Mouse (Mus musculus) kidney, adult 9 months (tissue): ENCODE data around the gene Sp3.
"Not testable (repeated sequence)": the region's sequence is repeated elsewhere in the genome, so short reads cannot be mapped to it uniquely, and the experiment has no call there.

Experiments used
- DNase-seq: peaks from one replicate; pipeline ENCODE4 v3.0.0; 2022

Gene Sp3

GRCm38 (mm10) chr2:72980337-72981074, at the start of gene Sp3:
Gene Sp3 (minus strand): TSS chr2:72980446.
- peak; percentile 98 for DNase-seq

DNA sequence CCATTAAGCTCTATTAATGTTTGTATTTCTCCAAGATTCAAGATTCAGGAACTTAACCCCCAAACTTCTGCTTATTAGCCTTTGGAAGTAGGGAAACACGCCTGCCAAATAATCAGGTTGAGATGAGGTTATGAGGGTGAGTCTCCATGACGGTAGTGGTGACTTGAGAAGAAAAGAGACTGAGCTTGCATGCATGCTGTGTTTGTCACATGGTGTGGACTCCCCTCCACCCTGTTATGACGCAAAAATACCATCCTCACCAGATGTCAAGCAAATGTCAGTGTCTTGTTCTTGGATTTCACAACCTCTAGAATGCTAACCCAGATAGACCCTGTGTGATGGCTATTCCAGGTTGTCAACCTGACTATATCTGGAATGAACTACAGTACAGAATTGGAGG, 49.6 kb upstream of the Sp3 start:
- no peak for DNase-seq

DNA sequence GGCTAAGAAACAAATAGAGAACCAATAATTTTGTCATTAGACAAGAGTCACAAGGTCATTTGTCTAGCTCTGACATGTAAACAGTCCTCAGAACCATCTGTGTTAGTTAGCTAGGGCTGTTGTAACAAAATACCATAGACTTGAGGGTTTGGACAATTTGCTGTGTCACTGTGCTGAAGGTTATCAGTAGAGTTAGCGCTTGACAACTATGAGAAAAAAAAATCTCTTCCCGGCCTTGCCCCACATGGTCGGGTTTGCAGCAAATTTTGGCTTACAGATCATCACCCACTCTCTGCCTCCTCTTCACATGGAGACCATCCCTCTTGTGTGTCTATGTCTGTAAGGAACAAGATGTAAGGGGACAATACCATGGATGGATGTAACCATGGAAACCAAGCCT, 47.8 kb upstream of the Sp3 start:
- DNase-seq = no peak

- no peak for DNase-seq
These were observed 46.9 kb upstream of the Sp3 start for GRCm38 (mm10) chr2:73027126-73027525.

- no peak for DNase-seq
These were observed 43.6 kb upstream of the Sp3 start for GRCm38 (mm10) chr2:73023803-73024202.

- DNase-seq = no peak
These were observed 40.8 kb upstream of the Sp3 start for GRCm38 (mm10) chr2:73021046-73021445.

GRCm38 (mm10) chr2:73019371-73020146, 39.3 kb upstream of the Sp3 start:
- peak; percentile 16 for DNase-seq

DNA sequence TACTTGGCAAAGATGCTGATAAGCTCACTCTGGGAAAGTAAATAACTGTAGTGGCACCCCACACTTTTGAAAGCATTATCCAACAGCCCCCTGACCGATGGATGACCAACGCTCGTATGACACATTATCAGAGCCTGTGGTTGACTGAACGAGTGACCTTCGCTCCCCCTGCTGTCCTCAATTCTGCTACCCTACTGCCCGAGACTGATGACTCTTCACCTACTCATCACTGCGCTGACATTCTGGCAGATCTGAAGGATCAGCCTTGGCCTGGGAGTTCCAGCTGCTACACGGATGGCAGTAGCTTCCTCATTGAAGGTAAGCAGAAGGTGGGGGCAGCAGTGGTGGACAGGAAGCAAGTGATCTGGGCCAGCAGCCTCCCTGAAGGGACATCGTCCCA, 33.8 kb upstream of the Sp3 start:
- not testable (repeated sequence) for DNase-seq

GRCm38 (mm10) chr2:73012636-73013035, 32.4 kb upstream of the Sp3 start:
- DNase-seq = no peak

GRCm38 (mm10) chr2:73007472-73007871, 27.2 kb upstream of the Sp3 start:
- no peak for DNase-seq

- no peak for DNase-seq
These were observed 25.6 kb upstream of the Sp3 start for GRCm38 (mm10) chr2:73005611-73006515.

DNA sequence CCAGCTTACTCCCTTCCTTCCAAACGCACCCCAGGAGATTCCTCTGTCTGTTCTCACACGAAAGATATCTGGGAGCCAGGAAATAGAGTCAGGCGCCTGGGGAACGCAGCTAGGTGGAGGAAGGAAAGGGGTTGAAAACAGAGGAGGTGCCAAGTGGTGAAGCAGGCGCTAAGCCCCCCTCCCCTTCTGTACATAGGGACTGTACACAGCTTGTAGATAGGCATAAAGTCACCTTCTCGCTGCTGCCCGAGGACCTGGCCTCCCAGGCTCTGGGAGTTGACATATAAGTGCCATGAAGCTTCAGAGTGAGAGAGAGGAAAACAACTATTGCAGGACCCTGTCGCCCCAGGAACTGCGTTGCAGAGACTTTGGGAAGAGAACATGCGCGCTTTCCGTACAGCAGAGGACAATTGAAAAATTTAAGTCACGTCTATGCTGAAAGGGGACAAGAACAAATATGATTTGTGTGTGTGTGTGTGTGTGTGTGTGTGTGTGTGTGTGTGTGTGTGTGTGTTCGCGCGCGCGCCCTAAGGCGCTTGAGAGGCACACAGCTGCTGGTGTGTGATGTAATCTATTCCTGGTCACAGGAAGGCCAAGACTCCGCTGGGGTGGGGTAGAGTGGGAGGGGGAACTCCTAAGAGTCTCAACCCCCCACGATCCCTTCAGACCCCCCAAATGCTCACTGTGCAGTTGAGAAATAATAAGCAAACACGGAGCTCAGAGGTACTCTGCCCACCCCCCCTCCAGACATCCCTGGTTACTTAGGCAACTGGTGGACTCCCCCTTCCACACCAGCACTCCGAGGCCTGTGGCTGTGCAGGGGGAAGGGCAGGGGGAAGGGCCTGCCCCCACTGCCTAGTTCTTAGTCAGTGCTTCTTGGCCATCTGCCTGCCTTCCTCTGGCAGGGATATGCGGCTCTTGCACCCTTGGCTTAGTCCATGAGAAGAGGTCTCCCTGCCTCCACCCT, 23.8 kb upstream of the Sp3 start:
- DNase-seq = peak; percentile 58

DNA sequence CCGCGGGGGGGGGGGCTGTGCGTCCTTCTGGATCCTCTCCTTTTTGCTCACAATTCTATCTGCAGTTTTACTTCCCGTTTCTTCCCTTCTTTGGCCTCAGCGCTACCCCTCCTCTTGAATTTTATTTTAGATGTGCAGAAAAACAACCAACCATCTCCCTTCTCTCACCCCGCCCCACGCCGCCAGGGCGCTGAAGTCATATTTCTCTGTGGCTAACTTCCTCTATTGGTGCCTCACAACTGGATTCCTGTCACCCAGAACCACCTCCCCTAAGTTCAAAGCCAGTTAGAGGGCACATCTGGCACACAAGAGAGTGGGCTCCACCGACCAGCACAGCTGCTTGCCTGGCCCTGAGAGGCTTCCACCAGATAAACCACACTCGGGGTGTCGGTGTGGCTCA, 22.8 kb upstream of the Sp3 start:
- peak; percentile 28 for DNase-seq

DNA sequence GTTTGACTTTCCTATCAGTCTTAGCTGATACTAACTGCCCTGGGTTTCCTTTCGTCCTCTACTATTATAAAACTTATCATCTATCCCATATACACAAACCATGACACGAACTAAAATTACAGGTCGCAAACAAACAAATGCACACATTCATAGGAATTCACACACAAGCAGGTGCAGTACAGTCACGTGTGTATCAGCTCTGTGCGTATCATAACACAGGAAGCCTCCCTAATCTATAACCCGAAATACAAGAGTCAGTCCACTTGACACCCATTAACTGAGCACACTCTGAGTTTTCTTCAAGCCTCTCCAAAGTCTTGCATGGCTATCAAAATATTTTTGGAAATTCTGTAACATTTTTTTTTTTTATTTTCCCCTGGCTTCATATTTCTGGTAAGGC, 22.2 kb upstream of the Sp3 start:
- DNase-seq = no peak

DNA sequence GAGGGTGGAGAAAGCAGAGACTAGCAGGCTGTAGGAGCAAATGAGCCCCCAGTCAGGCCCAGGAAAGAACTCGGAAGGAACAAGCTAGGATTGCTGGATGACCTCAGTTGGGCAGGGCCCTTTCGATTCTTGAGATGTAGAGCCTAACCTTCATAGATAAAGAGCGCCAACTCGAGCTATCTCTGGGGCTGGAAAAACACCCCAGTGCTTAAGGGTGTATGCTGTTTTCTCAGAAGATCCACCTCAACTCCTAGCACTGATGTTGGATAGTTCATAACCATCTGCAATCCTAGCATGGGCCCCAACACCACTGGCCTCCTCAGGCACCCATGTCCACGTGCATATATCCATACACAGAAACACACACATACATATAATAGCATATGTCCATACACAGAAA, 21.7 kb upstream of the Sp3 start:
- DNase-seq = no peak

DNA sequence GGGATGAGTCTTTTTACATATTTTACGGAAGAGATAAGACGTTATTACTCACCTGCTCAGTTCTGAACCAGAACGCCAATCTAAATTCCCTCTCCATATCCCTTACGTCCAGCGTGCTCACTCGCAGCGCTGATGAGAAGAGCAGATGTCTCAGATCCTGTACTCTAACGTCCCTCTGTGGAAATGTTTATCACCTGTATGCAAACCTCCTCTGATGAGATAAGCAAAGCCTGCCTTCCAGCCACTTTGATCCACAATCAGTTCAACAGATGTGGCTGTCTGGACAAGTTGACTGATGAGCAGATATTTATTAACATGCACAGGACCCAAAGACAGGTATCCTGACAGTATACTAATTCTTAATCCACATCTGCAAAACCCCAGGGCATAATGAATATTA, 19.9 kb upstream of the Sp3 start:
- DNase-seq = no peak

DNA sequence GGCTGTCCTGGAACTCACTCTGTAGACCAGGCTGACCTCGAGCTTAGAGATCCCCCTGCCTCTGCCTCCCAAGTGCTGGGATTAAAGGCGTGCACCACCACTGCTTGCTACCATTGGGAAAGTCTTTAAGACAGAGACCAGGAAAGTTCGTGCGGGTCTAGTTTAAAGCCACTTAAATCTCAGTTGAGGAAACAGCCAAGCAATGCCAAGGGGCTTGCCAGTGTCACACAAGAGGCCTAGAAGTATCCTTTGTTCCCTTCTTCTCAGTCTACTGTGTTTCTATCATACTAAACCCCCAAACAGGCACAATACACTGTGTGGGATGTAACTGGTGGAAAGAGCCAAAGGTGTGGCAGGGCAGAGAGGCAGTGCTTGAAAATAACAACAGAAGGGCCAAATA, 17.3 kb upstream of the Sp3 start:
- DNase-seq = no peak

DNA sequence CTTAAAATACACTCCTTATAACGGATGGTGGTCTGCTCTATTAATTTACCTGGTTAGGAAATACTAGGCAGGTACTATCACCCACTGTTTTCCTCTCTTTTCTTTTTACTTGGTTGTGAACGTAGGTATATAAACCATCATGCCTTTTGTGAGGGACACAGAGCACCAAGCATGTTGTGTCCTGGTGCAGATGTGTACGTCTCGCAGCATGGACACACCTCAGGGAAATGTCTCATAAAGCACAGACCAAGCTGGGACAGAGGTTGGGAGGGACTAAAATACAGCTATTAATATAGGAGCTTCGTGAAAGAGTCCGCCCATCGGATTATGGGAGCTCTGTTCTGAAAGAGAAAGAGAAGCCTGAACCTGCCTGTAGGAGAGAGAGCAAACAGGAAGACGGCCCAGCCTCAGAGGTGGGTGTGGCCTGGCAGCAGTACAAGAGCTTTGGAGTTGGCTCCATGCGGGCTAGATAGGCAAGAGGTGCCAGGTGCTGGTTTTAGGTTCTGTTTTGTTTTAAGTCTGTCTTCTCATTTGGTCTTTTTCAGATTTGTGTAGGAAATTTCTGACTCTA, 16.6 kb upstream of the Sp3 start:
- peak; percentile 52 for DNase-seq

DNA sequence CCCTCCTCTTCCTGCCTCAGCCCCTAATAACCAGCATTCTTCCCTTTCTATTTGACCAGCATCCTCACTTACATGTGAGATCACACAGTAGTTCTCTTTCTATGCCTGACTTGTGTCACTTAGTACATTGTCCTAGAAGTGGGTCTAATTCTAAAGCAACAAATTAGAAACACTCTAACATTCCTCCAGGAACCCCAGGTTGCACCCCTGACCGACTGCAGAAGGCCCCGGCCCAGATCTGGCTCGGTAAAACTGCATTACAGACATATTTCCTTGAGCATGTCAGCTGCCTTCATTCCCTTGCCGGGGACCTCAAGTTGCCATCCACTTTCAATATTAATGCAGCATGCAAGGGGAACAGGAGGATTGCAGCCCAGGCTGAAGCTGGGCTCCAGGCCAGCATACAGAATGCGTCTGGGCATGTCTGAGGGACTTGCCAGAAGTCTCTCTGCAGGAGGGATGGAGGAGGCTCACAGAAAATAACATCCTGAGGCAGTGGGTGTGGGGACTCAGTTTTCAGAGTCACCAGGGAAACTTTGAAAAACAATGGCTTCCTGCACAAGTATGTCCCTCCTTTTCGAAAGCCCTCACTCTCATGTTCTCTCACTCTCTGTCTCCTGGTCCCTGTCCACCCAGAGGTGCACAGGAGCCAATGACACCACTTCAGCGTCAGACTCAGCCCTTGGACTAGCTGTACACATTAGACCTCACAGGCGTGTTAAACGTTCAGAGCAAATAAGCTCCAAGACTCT, 15.3 kb upstream of the Sp3 start:
- peak; percentile 41 for DNase-seq

- DNase-seq = no peak
These were observed 13.9 kb upstream of the Sp3 start for GRCm38 (mm10) chr2:72994165-72994564.

DNA sequence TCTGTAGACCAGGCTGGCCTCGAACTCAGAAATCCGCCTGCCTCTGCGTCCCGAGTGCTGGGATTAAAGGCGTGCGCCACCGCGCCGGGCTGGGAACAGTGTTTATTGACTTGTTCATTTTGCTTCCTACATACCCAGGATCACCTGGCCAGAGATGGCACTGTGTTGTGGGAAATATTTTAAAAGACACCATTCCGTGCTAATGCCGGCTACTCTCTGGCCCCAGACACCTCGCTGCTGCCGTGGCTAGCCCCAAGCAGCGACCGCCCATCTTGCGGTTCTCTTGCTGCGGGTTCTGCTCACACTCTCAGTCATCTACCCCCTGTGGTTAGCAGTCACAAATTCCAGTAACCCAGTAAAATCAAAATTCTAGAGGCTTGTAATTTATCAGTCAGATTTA, 12.3 kb upstream of the Sp3 start:
- DNase-seq = no peak
